In the genomic region with DNA sequence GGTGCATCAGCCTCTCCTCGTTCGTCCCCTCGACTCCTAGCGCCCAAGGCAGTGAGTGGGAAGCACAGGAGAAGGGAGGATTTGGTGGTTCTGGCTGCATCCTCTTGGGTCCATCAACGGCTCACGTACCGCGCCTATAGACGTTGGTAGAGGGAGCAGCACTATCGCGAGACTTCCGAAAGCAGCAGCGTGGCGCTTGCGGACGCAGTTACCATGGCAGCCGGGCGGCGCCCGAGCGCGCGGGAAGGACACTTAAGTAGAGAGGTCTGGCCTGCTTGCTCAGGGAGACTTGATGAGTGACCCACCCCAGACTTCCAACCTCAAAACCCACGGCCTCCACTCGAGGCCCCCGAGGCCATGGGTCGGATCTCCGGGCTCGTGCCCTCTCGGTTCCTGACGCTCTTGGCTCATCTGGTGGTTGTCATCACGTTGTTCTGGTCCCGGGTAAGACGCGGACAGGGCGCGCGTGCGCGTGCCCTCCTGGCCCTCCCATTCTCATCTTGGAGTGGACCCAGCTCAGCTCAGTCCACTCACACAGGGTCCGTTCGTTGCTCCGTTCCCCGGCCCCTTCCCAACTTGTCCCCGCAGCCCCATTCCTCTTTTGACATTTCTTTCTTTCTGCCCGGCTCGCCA, we compare ENCODE assay signal across 8 mouse cellular contexts. TPM values are rescaled to one million over a fixed set of nuclear protein-coding genes. Genes with fewer than 3 reads are reported as not detected.
DNase-seq lines count a peak whose midpoint lies in the region; ATAC-seq lines count a peak whose summit lies in the region.

A gene (plus strand): TSS at position 217 of the 633 bp plus-strand sequence.

- peak within 1 kb of the TSS; percentile 78 for H3K4me2 ChIP-seq in hindbrain, embryonic 12.5 days (replicated peaks)

- H3K4me1 ChIP-seq in hindbrain, embryonic 12.5 days = peaks cover 39% of the 10 kb centered on the region

- ATAC-seq in hindbrain, embryonic 12.5 days (ENCODE audit: low FRiP score) = peak; percentile 87

- H3K27me3 ChIP-seq in hindbrain, embryonic 12.5 days = no peaks in the 10 kb centered on the region

- H3K27ac ChIP-seq in hindbrain, embryonic 12.5 days = peak within 1 kb of the TSS; percentile 89

- H3K36me3 ChIP-seq in hindbrain, embryonic 12.5 days = no peaks in the 10 kb centered on the region

- DNase-seq in Muller cell, postnatal 12 days (ENCODE audit: inconsistent ontology term) = peak; percentile 94
- DNase-seq in cerebellum, adult 9-11 months = peak; percentile 96
- DNase-seq in frontal cortex, postnatal 10 days (ENCODE audit: low spot score in 2 of 2) = peak; percentile 87 to 93
- DNase-seq in layer of hippocampus, postnatal 25 days (ENCODE audit: extremely low spot score in 1 of 2, low spot score in 1 of 2) = peak; percentile 82 to 91
- DNase-seq in lung, postnatal 25 days (ENCODE audit: low spot score) = peak; percentile 96
- DNase-seq in retina, embryonic 14.5 days (ENCODE audit: low spot score) = peak; percentile 95
- peak; percentile 93 for DNase-seq in thymus, postnatal 4 days

- WGBS in hindbrain, embryonic 12.5 days = under 1% methylated on average over 47 of the region's 47 CpGs

- H3K9ac ChIP-seq in hindbrain, embryonic 12.5 days = peak within 1 kb of the TSS; percentile 75

- H3K9me3 ChIP-seq in hindbrain, embryonic 12.5 days (replicated peaks) = no peaks in the 10 kb centered on the region

- peak within 1 kb of the TSS; percentile 52 for H3K4me3 ChIP-seq in hindbrain, embryonic 12.5 days

RNA-seq across cellular contexts. Expression of the gene that starts here (rescaled TPM):
- 39.4 and 45.1 TPM in 2 replicates for polyA plus RNA-seq in hindbrain, embryonic 12.5 days (2016; fragmentation: Nextera tagmentation; extraction: Ambion mirVana)
- 10 to 100 TPM; 21.1 to 21.6 TPM for total RNA-seq in layer of hippocampus, postnatal 25 days (2021)

Comparison
In these comparisons a context has a peak if more than half of its experiments do, and no peak if none do; other contexts are left out.
1. Peak in every context shown above with its lines: DNase-seq, ATAC-seq, H3K4me3 ChIP-seq and H3K27ac ChIP-seq.